Mouse (Mus musculus) E14TG2a.4 (cell line): Measurements from ENCODE around the gene Rpl38.

ENCODE experiments used
- CTCF ChIP-seq: conservative IDR thresholded peaks from 2 replicates; pipeline ENCODE4 v1.5.1; 2014; ENCODE audit warnings: low read length
- NANOG ChIP-seq: IDR thresholded peaks from 2 replicates; pipeline ENCODE4 v1.6.1; 2014; ENCODE audit warnings: borderline replicate concordance, low read length, mixed read lengths
- POU5F1 ChIP-seq: IDR thresholded peaks from 2 replicates; pipeline ENCODE4 v1.6.1; 2014; ENCODE audit warnings: low read length, borderline replicate concordance

GRCm38 (mm10) chr11:114686221-114686959 lies 18.1 kb downstream of the Rpl38 start:
- TF ChIP-seq CTCF (no peak), POU5F1 (no peak), NANOG (no peak)
